Mouse (Mus musculus) spleen, adult 2 months (tissue): Measurements from ENCODE around the gene Tsen34.

Experiments used
- CTCF ChIP-seq: fragments of 200-500 bp; IDR thresholded peaks from 2 replicates; pipeline ENCODE4 v1.5.1; 2011; ENCODE audit warnings: mild to moderate bottlenecking, inconsistent platforms; ENCODE audit not compliant: insufficient read depth, insufficient read length, insufficient replicate concordance; ENCODE audit errors: extremely low read depth
- POLR2A ChIP-seq: fragments of 200-500 bp; IDR thresholded peaks from 2 replicates; pipeline ENCODE4 v1.6.1; 2011; ENCODE audit warnings: low read depth, low read length, inconsistent platforms

DNA sequence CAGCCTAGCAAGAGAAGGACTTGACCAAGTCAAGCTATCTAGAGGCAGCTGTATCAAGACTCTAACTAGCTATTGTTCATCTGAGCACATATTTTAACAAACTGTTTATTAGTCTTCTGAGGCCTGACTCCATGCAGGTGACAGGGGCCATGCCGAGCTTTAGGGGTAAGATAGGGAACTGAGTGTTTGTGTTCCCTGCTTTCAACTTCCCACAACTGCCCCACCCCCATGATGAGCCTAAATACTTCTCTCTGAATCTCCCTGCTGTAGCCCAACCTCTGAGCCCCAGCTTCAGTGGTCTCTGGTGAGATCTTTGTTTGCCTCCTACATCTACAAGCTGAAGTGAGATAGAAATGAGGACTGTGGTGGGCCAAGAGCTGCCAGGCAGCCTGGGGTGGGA lies 22.6 kb downstream of the Tsen34 start:
- no peak for TF ChIP-seq CTCF
- no peak for TF ChIP-seq POLR2A
